Comparison of ENCODE assay signal across 9 mouse cellular contexts in the genomic region with DNA sequence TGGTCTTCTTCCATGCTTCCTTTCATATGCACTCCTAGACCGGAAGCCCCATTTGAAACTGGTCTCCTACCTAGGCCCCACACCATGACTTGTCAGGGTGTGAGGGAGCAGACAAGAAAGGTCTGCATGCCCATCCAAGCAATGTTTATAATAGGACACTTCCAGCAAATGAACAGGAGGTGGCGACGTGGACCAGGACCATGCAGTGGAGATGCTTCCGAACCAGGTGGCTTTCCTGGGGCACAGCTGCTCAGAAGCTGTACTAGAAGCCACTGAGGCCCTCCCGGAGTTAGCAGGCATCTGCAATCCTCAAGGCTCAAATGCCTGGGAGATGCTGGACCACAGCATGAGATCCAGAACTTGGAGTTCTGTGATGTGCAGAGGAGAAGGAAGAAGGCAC. TPM values are rescaled to one million over a fixed set of nuclear protein-coding genes. Genes with fewer than 3 reads are reported as not detected.
DNase-seq lines count a peak whose midpoint lies in the region; ATAC-seq lines count a peak whose summit lies in the region.
"Had no signal": no experiment of that assay in that cellular context is flagged by ENCODE, and none has a peak within 500 bp of the region (broad histone marks: within the 10 kb centered on the region; RNA-seq: fewer than 3 reads in every experiment).

No protein-coding gene starts in this region.

- H3K27ac ChIP-seq in midbrain, embryonic 13.5 days, result no peak overlapping the region
- no peak overlapping the region for H3K27ac ChIP-seq in midbrain, embryonic 16.5 days (ENCODE audit: low read length)
- H3K27ac ChIP-seq in limb, embryonic 13.5 days, result no peak overlapping the region

- no peak overlapping the region for H3K4me2 ChIP-seq in midbrain, embryonic 13.5 days (replicated peaks)
- H3K4me2 ChIP-seq in midbrain, embryonic 16.5 days (ENCODE audit: low read length), result no peak overlapping the region
- H3K4me2 ChIP-seq in limb, embryonic 13.5 days (replicated peaks), result no peak overlapping the region

- WGBS in midbrain, embryonic 13.5 days, result 32% methylated on average over 5 of the region's 5 CpGs
- 33% methylated on average over 5 of the region's 5 CpGs for WGBS in midbrain, embryonic 16.5 days
- WGBS in limb, embryonic 13.5 days, result 25% methylated on average over 5 of the region's 5 CpGs

- peak; percentile 49 for DNase-seq in R1 (ENCODE audit: low read depth, low spot score)
- DNase-seq in embryo, embryonic 10 days (ENCODE audit: low spot score), result peak; percentile 72
- peak; percentile 49 for DNase-seq in induced T-regulatory cell, adult 2 months (ENCODE audit: low read depth)
- DNase-seq in right cerebral cortex, adult 18-20 months, result peak; percentile 42
- no peak for DNase-seq in ovary, postnatal 36 days (ENCODE audit: low spot score)

- no peak overlapping the region for H3K4me3 ChIP-seq in midbrain, embryonic 13.5 days (replicated peaks)
- no peak overlapping the region for H3K4me3 ChIP-seq in midbrain, embryonic 16.5 days (ENCODE audit: low read depth, low read length)
- no peak overlapping the region for H3K4me3 ChIP-seq in limb, embryonic 13.5 days
- H3K4me3 ChIP-seq: erythroblast, embryonic 14.5 days had no signal

- H3K9me3 ChIP-seq in midbrain, embryonic 13.5 days, result no peaks in the 10 kb centered on the region
- no peaks in the 10 kb centered on the region for H3K9me3 ChIP-seq in midbrain, embryonic 16.5 days (replicated peaks; ENCODE audit: control insufficient read depth, low read length, poor library complexity, severe bottlenecking)
- no peaks in the 10 kb centered on the region for H3K9me3 ChIP-seq in limb, embryonic 13.5 days

- H3K27me3 ChIP-seq in midbrain, embryonic 13.5 days, result peaks cover 28% of the 10 kb centered on the region; the same call in 1 of the 2 replicates
- no peaks in the 10 kb centered on the region for H3K27me3 ChIP-seq in midbrain, embryonic 16.5 days (ENCODE audit: control insufficient read depth, insufficient read depth, low read depth, low read length)
- peaks cover 28% of the 10 kb centered on the region for H3K27me3 ChIP-seq in limb, embryonic 13.5 days

- no peak overlapping the region for H3K9ac ChIP-seq in midbrain, embryonic 13.5 days (replicated peaks)
- no peak overlapping the region for H3K9ac ChIP-seq in midbrain, embryonic 16.5 days (ENCODE audit: low read depth, low read length)
- no peak overlapping the region for H3K9ac ChIP-seq in limb, embryonic 13.5 days

- H3K4me1 ChIP-seq in midbrain, embryonic 13.5 days (replicated peaks), result peaks cover 9% of the 10 kb centered on the region
- peaks cover 3% of the 10 kb centered on the region; the same call in 1 of the 2 replicates for H3K4me1 ChIP-seq in midbrain, embryonic 16.5 days (ENCODE audit: control insufficient read depth, insufficient read depth, low read length)
- peaks cover 6% of the 10 kb centered on the region for H3K4me1 ChIP-seq in limb, embryonic 13.5 days

- ATAC-seq in midbrain, embryonic 13.5 days, result peak; percentile 12; the same call in 1 of the 2 replicates
- ATAC-seq in midbrain, embryonic 16.5 days, result no peak; the same call in 1 of the 2 replicates
- ATAC-seq in limb, embryonic 13.5 days (ENCODE audit: low FRiP score, low read depth), result 0 out of 2 replicates have a peak, but pooled peaks have one; percentile 21

- no peaks in the 10 kb centered on the region for H3K36me3 ChIP-seq in midbrain, embryonic 13.5 days
- H3K36me3 ChIP-seq in midbrain, embryonic 16.5 days (ENCODE audit: control insufficient read depth, insufficient read depth, low read length), result no peaks in the 10 kb centered on the region
- no peaks in the 10 kb centered on the region for H3K36me3 ChIP-seq in limb, embryonic 13.5 days

RNA-seq across cellular contexts. Expression of gene Armcx6, which starts 4.8 kb away (rescaled TPM):
- 40.2 and 42.3 TPM in 2 replicates for polyA plus RNA-seq in midbrain, embryonic 13.5 days (2015; fragmentation: Nextera tagmentation; extraction: Ambion mirVana)
- 52.7 and 53.0 TPM in 2 replicates for polyA plus RNA-seq in midbrain, embryonic 16.5 days (2015; fragmentation: Nextera tagmentation; extraction: Ambion mirVana)
- 43.6 TPM in 2 replicates for polyA plus RNA-seq in limb, embryonic 13.5 days (2015; fragmentation: Nextera tagmentation; extraction: Ambion mirVana)

RNA-seq across cellular contexts. Expression of gene Armcx3, which starts 9.9 kb away (rescaled TPM):
- 59.5 and 59.9 TPM in 2 replicates for polyA plus RNA-seq in midbrain, embryonic 13.5 days (2015; fragmentation: Nextera tagmentation; extraction: Ambion mirVana)
- polyA plus RNA-seq in midbrain, embryonic 16.5 days (2015; fragmentation: Nextera tagmentation; extraction: Ambion mirVana), result 86.7 and 87.7 TPM in 2 replicates
- 81.1 and 87.1 TPM in 2 replicates for polyA plus RNA-seq in limb, embryonic 13.5 days (2015; fragmentation: Nextera tagmentation; extraction: Ambion mirVana)

RNA-seq across cellular contexts. Expression of gene Armcx1, which starts 28.7 kb away (rescaled TPM):
- 80.5 and 86.8 TPM in 2 replicates for polyA plus RNA-seq in midbrain, embryonic 13.5 days (2015; fragmentation: Nextera tagmentation; extraction: Ambion mirVana)
- polyA plus RNA-seq in midbrain, embryonic 16.5 days (2015; fragmentation: Nextera tagmentation; extraction: Ambion mirVana), result 95.8 and 97.5 TPM in 2 replicates
- polyA plus RNA-seq in limb, embryonic 13.5 days (2015; fragmentation: Nextera tagmentation; extraction: Ambion mirVana), result 74.7 and 76.7 TPM in 2 replicates
- polyA plus RNA-seq: erythroblast, embryonic 14.5 days had no signal
